Mouse (Mus musculus) embryonic facial prominence, embryonic 13.5 days (tissue): ENCODE measurements around the gene Serpinb9g. TPM values are rescaled to one million over a fixed set of nuclear protein-coding genes. Genes with fewer than 3 reads are reported as not detected.
"Not testable (repeated sequence)": the region's sequence is repeated elsewhere in the genome, so short reads cannot be mapped to it uniquely, and the experiment has no call there.

Source experiments
- ATAC-seq: fragments of 200-750 bp; cut with Nextera tagmentation; 2 replicates; pipeline ENCODE4 v1.8.0; 2017; ENCODE audit warnings: low read depth; ENCODE audit not compliant: insufficient number of reproducible peaks, insufficient read depth, low FRiP score, low TSS enrichment
- H3K27ac ChIP-seq: fragments of 300-500 bp; sonication (generic); 2 replicates; pipeline ENCODE4 v1.5.1; 2015; ENCODE audit warnings: moderate library complexity, mild to moderate bottlenecking, inconsistent platforms
- H3K27me3 ChIP-seq: fragments of 300-500 bp; sonication (generic); 2 replicates; pipeline ENCODE4 v1.6.1; 2015; ENCODE audit warnings: mild to moderate bottlenecking, inconsistent platforms
- H3K36me3 ChIP-seq: fragments of 300-500 bp; sonication (generic); 2 replicates; pipeline ENCODE4 v1.6.1; 2015; ENCODE audit warnings: mild to moderate bottlenecking, inconsistent platforms
- H3K4me1 ChIP-seq: fragments of 300-500 bp; sonication (generic); 2 replicates; pipeline ENCODE4 v1.6.1; 2015; ENCODE audit warnings: inconsistent platforms
- H3K4me2 ChIP-seq: fragments of 300-500 bp; sonication (generic); 2 replicates; pipeline ENCODE4 v1.6.1; 2015; ENCODE audit warnings: moderate library complexity, mild to moderate bottlenecking, inconsistent platforms
- H3K4me3 ChIP-seq: fragments of 300-500 bp; sonication (generic); 2 replicates; pipeline ENCODE4 v1.5.1; 2015; ENCODE audit warnings: mild to moderate bottlenecking, inconsistent platforms
- H3K9ac ChIP-seq: fragments of 300-500 bp; sonication (generic); 2 replicates; pipeline ENCODE4 v1.6.1; 2015; ENCODE audit warnings: mild to moderate bottlenecking, inconsistent platforms
- H3K9me3 ChIP-seq: fragments of 300-500 bp; sonication (generic); 2 replicates; pipeline ENCODE4 v1.6.1; 2016; ENCODE audit warnings: inconsistent platforms
- WGBS: fragments of 180-500 bp; shearing (Covaris S2); methylation state at CpG from one replicate; pipeline ENCODE4 v1.1.7; 2015; ENCODE audit warnings: mixed read lengths; 5-methylcytosine and 5-hydroxymethylcytosine counted together
- polyA plus RNA-seq: library from polyadenylated mRNA; unstranded; fragments of >200 nt; fragmentation: Nextera tagmentation; extraction: Ambion mirVana; gene quantifications from 2 replicates; pipeline ENCODE4 v1.2.1, GENCODE M21; 2015

Gene Serpinb9g
- polyA plus RNA-seq, result not detected in 2 replicates

DNA sequence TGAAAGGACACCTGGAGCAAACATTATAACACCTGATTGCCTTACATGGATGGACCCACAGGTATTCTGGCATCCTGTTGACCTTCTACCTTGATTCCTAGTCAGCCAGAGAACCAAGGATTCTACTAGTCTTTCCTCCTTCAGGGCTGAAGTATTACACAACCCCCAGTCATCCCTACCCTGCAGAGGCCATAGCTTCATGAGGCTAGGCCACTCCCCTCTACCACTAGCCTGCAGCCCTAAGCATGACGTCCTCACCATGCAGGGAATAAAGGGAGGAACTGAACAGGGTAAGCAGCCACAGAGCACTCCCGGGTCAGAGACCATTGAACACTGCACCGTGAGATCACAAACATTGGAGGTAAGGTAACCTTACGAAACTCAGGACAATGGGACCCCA is at the start of gene Serpinb9g:
Serpinb9g (plus strand) TSS at position 301 of the 400 bp plus-strand sequence.
- not testable (repeated sequence) for H3K9me3 ChIP-seq, H3K27ac ChIP-seq, H3K4me3 ChIP-seq, H3K4me2 ChIP-seq, H3K27me3 ChIP-seq, H3K4me1 ChIP-seq, H3K36me3 ChIP-seq, ATAC-seq, H3K9ac ChIP-seq
- 76% methylated on average over 4 of the region's 4 CpGs for WGBS

- not testable (repeated sequence) for H3K27ac ChIP-seq, H3K9ac ChIP-seq, H3K4me3 ChIP-seq, H3K4me1 ChIP-seq, H3K36me3 ChIP-seq, ATAC-seq, H3K9me3 ChIP-seq, H3K4me2 ChIP-seq, H3K27me3 ChIP-seq
- WGBS, result 73% methylated on average over 3 of the region's 3 CpGs
Measured at GRCm38 (mm10) chr13:33483872-33484271, 718 bp upstream of the Serpinb9g start.

- Histone ChIP-seq H3K36me3 (no peaks in the 10 kb centered on the region), H3K4me2 (no peak overlapping the region), H3K9ac (no peak overlapping the region), H3K27me3 (no peaks in the 10 kb centered on the region), H3K9me3 (peaks cover 9% of the 10 kb centered on the region; the same call in 1 of the 2 replicates), H3K27ac (no peak overlapping the region), H3K4me3 (no peak overlapping the region), H3K4me1 (no peaks in the 10 kb centered on the region)
- ATAC-seq, result no peak
Measured at GRCm38 (mm10) chr13:33524629-33525028, 40.0 kb downstream of the Serpinb9g start.

GRCm38 (mm10) chr13:33532814-33533213 is 48.2 kb downstream of the Serpinb9g start:
- Histone ChIP-seq H3K4me1 (no peaks in the 10 kb centered on the region), H3K9me3 (no peaks in the 10 kb centered on the region), H3K36me3 (no peaks in the 10 kb centered on the region), H3K4me2 (no peak overlapping the region), H3K27ac (no peak overlapping the region), H3K4me3 (no peak overlapping the region), H3K27me3 (no peaks in the 10 kb centered on the region), H3K9ac (no peak overlapping the region)
- ATAC-seq, result no peak

Other genes with a start within 250 kb of the Serpinb9g start
- gene Serpinb9e, start 235.2 kb upstream of the Serpinb9g start, polyA plus RNA-seq, result not detected in 2 replicates
- not detected in 2 replicates for gene Serpinb9f, start 160.7 kb upstream of the Serpinb9g start, polyA plus RNA-seq
- not detected in 2 replicates for gene Gm11397, start 89.0 kb upstream of the Serpinb9g start, polyA plus RNA-seq
- gene Serpinb6d, start 176.6 kb downstream of the Serpinb9g start, polyA plus RNA-seq, result not detected in 2 replicates